Mouse (Mus musculus) MN1 (cell line): Measurements from ENCODE around the gene Creld1.

Experiments
- DNase-seq: peaks from one replicate; pipeline ENCODE4 v3.0.0-alpha.2; 2016; ENCODE audit warnings: low spot score

The Creld1 gene

DNA sequence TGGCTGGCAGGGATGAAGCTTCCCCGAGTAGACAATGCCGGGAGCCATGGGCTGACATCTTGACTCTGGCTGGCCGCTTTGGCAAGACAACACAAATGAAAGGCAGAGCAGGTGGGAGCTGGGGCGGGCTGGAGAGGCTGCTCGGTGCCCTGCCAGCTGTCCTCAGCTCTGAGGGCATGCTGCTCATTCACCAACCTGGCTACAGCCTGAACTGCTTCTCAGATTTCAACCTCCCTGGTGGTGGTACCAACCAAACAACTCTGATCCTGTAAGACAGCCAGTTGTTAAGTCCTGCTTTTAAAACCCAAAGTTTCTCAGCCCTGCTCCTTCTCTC, 25.8 kb downstream of the Creld1 start:
- no peak for DNase-seq

DNA sequence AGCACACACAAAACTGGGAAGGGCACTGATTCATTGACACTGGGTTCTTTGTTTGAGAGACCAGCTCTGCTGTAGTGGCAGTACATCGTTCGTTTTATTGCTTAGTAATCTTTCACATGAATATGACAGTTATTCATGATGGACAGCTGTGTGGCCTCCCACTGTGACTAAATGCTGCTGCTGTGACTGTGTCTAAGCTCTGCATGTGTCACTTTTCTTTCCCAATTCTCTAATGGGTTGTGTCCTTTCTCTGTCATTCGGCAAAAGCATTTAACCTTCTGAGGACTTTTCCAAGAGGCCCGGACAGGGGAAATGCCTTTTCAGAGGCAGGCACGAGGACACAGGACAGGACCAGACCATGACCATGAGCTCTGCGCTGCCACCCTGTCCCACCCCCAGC, 30.8 kb downstream of the Creld1 start:
- no peak for DNase-seq

DNA sequence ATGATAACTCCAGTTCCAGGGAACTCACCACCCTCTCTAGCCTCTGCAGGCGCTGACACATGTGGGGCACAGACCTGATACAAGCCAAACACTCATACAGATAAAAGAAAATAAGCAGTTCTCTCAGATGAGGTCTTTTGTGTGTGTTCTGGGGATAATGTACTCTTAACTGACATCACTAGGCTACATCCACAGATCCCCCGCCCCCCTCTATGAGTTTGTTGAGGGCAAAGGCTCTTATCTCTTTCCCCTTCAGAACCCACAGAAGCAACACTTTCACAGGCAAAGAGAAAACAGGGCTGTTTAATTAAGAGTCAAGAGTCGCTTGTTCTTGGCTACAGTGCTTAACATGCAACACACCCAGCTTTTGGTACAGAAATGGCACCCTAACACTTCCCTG, 31.5 kb downstream of the Creld1 start:
- no peak for DNase-seq

DNA sequence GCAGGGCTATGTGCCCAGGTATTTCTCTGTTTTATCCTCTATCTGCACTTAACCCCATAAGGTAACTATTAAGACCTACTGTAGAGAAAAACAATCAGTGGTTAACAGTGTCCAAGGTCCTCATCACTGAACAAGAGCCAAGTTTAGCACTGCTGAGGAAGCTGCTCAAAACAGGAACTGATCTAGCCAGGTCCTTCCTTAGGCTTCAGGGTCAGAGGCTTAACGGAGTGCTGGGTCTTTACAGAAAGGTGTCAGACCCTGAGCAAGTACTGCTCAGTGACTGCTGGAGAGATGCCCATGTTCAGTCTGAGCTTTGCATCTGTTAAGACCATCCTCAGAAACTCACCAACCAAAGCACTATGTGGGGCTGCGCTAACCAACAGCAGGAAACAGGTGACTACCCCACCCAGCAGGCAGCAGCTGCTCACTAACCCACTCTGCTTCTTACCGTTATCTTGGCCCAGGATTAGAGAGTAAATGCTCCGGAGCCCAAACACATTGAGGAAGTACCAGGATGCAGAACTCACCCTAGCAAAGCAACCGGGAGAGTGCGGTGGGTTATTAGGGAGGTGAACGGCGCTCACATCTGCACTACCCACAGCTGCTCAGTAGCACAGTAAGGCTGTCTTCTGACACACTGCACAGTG, 34.5 kb downstream of the Creld1 start:
- no peak for DNase-seq

DNA sequence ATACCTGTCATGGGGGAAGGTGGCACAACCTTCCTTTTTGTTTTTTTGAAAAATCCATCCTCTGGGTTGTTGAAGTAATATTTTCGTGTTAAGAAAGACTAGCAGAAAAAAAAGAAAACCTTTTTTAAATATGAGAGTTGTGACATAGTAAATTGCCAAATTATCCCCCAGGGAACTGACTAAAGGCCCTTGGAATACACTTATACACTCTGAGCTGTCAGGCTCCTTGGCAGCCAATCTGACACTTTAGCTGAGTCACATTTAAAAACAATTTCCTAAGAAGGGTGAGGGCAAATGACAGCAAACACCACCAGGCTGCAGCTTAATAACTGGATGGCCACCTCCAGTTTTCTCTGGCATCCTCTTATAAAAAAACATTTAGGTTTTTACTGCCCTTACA, 39.2 kb downstream of the Creld1 start:
- DNase-seq = no peak

DNA sequence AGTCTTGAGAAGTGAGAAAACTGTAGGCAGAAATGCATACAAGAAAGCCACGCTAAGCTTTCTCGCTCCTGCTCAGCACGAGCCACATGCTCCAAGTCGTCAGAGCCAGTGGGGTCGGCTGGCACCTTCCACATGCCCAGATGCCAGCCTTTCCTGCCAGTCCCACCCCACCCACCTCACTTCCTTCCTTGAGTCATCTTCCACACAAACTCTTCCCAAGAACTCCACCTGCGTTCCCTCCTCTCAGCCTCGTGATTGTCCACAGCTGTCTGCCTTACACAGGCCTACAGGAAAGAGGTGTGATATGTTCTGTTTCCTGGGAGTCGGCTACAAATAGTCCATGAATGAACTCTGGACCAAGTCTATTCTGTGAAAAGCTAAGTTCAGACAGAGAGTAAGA, 40.3 kb downstream of the Creld1 start:
- no peak for DNase-seq

DNA sequence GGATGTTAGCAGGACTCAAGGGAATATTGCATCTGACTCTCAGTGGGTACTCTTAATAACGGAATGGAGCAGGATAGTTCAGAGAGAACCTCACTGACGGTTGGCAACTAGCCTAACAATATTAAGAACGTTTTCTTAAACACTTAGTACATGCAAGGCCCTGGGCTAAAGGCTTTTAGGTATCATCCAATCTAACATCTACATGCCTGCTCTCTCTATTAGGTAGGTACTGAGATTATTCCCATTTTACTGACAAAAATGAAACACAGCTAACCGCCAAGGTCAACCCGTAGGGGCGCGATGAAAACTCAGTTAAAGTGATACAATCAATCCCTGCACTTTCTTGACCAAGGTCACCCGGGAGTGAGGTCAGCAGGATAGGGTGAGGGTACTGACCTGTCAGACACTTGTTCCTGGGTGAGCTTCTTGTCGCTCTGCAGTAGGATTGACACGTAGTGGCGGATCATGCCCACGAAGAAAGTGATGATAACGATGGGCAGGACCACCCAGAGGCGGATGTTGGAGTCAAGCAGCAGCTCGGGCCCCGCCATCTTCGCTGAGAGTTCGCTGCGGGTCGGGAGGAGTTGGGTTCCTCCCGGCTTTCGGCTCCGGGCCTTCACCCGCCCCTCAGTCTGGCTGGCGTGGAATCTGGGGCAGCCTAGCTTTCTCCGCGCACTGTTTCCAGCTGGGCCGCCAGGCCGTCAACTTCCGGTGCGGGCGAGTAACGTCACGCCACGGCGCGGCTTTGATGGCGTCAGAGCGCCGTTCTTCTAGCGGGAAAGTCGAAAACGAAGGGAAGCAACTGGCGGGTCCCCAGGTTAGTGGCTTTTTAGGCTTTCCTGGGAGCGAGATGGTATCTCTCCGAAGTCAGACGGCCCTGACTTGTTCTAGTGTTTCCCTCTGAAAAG, 48.1 kb downstream of the Creld1 start, which contains the start of the genes Emc3 and Fancd2:
Emc3 (minus strand) TSS at position 721 of the 908 bp plus-strand sequence.
Fancd2 (plus strand) TSS at position 751 of the 908 bp plus-strand sequence.
- DNase-seq = peak; percentile 89

DNA sequence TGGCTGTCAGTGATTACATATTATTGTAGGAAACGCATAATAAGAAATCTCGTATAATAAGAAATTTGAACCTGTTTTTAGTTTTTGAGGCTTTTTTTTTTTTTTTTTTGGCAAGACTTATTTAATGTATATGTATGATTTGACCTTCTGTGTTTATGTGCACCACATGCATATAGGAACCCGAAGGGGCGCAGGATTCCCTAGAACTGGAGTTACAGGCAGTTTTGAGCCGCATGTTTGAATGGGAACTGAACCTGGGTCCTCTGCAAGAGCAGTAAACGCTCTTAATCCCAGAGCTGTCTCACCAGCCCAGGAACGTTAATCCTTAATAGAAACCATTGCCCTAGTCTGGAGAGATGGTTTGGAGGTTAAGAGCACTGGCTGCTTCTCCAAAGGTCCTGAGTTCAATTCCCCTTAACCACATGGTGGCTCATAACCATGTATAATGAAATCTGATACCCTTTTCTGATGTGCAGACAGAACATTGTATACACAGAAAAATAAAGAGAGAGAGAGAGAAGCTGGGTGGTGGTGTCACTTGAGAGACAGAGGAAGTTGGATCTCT, 48.8 kb downstream of the Creld1 start:
- peak; percentile 6 for DNase-seq

DNA sequence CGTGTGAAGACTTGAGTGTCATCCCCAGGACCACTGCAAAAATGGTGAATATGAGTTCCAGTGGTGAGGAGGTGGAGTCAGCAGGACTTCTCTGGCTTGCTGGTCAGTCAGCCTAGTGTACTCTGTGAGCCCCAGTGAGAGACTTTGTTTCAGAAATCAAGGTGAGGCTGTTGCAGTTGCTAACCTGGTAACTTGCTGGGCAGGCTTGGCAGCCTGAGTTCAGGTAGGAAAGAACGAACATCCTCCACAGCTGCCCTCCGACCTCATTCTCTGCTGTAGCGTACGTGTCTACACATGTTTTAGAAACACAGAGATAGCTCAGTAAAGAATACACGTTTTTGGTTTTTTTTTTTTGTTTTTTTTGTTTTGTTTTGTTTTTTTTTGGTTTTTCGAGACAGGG, 51.8 kb downstream of the Creld1 start:
- no peak for DNase-seq

DNA sequence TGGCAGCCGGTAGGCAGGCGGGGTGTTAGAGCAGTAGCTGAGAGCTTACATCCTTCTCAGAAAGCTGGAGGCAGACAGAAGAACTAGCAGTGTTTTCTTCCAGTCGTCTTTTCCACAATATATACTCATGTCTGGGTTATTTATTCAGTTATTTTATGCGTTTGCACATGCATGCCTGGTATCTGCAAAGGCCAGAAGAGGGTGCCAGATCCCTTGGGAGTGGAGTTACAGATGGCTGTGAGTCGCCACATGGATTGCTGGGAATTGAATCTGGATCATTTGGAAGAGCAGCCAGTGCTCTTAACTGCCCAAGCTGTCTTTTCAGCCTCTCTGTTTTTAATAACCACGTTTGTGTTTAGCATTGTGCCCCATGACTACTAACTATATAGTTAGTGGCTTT, 58.5 kb downstream of the Creld1 start:
- no peak for DNase-seq
